Mouse (Mus musculus) forebrain, postnatal 0 days (tissue): Measurements from ENCODE around the gene Serinc2. TPM values are rescaled to one million over a fixed set of nuclear protein-coding genes. Genes with fewer than 3 reads are reported as not detected.

ENCODE experiments used
- ATAC-seq: fragments of 200-750 bp; cut with Nextera tagmentation; 2 replicates; pipeline ENCODE4 v1.8.0; 2017; ENCODE audit warnings: mild to moderate bottlenecking, moderate library complexity
- DNase-seq: peaks from one replicate; pipeline ENCODE4 v3.0.0-alpha.2; 2015
- H3K27ac ChIP-seq: fragments of 300-500 bp; sonication (generic); 2 replicates; pipeline ENCODE4 v1.5.1; 2014; ENCODE audit warnings: low read depth, mild to moderate bottlenecking, antibody characterized with exemption, low read length, moderate library complexity, mixed read lengths
- H3K27me3 ChIP-seq: fragments of 300-500 bp; sonication (generic); 2 replicates; pipeline ENCODE4 v1.6.1; 2014; ENCODE audit warnings: mild to moderate bottlenecking, low read length, mixed read lengths; ENCODE audit not compliant: insufficient read depth
- H3K36me3 ChIP-seq: fragments of 300-500 bp; sonication (generic); 2 replicates; pipeline ENCODE4 v1.6.1; 2014; ENCODE audit warnings: mild to moderate bottlenecking, moderate library complexity; ENCODE audit not compliant: insufficient read depth
- H3K4me1 ChIP-seq: fragments of 300-500 bp; sonication (generic); 2 replicates; pipeline ENCODE4 v1.6.1; 2014; ENCODE audit warnings: antibody characterized with exemption; ENCODE audit not compliant: insufficient read depth
- H3K4me2 ChIP-seq: fragments of 300-500 bp; sonication (generic); 2 replicates; pipeline ENCODE4 v1.6.1; 2014; ENCODE audit warnings: low read depth, mild to moderate bottlenecking, moderate library complexity
- H3K4me3 ChIP-seq: fragments of 300-500 bp; sonication (generic); 2 replicates; pipeline ENCODE4 v1.5.1; 2014; ENCODE audit warnings: low read depth, low read length, mixed read lengths
- H3K9ac ChIP-seq: fragments of 300-500 bp; sonication (generic); 2 replicates; pipeline ENCODE4 v1.6.1; 2014; ENCODE audit warnings: mild to moderate bottlenecking
- H3K9me3 ChIP-seq: fragments of 300-500 bp; sonication (generic); 2 replicates; pipeline ENCODE4 v1.6.1; 2016; ENCODE audit warnings: low read length
- CTCF ChIP-seq: sonication (generic); IDR thresholded peaks from 2 replicates; pipeline ENCODE4 v1.5.1; 2016; ENCODE audit warnings: antibody characterized with exemption, control low read depth, low read depth
- WGBS: fragments of 180-500 bp; shearing (Covaris S2); extraction: QIAGEN DNeasy Blood & Tissue Kit; methylation state at CpG from one replicate; pipeline ENCODE4 v1.1.7; 2014; 5-methylcytosine and 5-hydroxymethylcytosine counted together
- polyA plus RNA-seq: library from polyadenylated mRNA; unstranded; fragments of >200 nt; fragmentation: Nextera tagmentation; extraction: Ambion mirVana; gene quantifications from 2 replicates; pipeline ENCODE4 v1.2.1, GENCODE M21; 2015
- total RNA-seq: library from RNA; depleted of rRNA; stranded (reverse); fragments of >200 nt; gene quantifications from 2 replicates; pipeline ENCODE4 v1.2.3, GENCODE M21; 2014; rRNA removed

Gene Serinc2
- total and polyA plus RNA-seq, 2 experiments from 2014 or later = 14.0 to 22.5 TPM

GRCm38 (mm10) chr4:130211870-130212269 is 67.1 kb downstream of the Serinc2 start:
- Histone ChIP-seq H3K9ac (no peak overlapping the region), H3K4me3 (no peak overlapping the region), H3K36me3 (no peaks in the 10 kb centered on the region), H3K4me2 (no peak overlapping the region), H3K27me3 (no peaks in the 10 kb centered on the region), H3K4me1 (no peaks in the 10 kb centered on the region), H3K9me3 (no peaks in the 10 kb centered on the region), H3K27ac (no peak overlapping the region)
- DNase-seq (no peak), ATAC-seq (no peak)
- WGBS = 91% methylated on average over 2 of the region's 2 CpGs
- TF ChIP-seq CTCF = no peak

Other genes starting within 250 kb of the Serinc2 start
- 21.8 and 29.7 TPM in 2 replicates for gene Col16a1, start 231.4 kb downstream of the Serinc2 start, total RNA-seq
- 6.8 and 7.5 TPM in 2 replicates for gene Col16a1, start 231.4 kb downstream of the Serinc2 start, polyA plus RNA-seq
- 51.6 and 52.9 TPM in 2 replicates for gene Pef1, start 176.6 kb downstream of the Serinc2 start, total RNA-seq
- gene Pef1, start 176.6 kb downstream of the Serinc2 start, polyA plus RNA-seq = 58.5 and 60.7 TPM in 2 replicates
- gene Hcrtr1, start 139.8 kb downstream of the Serinc2 start, total RNA-seq = 2.4 and 5.0 TPM in 2 replicates
- gene Hcrtr1, start 139.8 kb downstream of the Serinc2 start, polyA plus RNA-seq = 1.6 and 2.5 TPM in 2 replicates
- 3.5 and 6.7 TPM in 2 replicates for gene Tinagl1, start 104.1 kb downstream of the Serinc2 start, total RNA-seq
- gene Tinagl1, start 104.1 kb downstream of the Serinc2 start, polyA plus RNA-seq = 3.5 and 4.5 TPM in 2 replicates
- gene Gm853, start 56.8 kb downstream of the Serinc2 start, total RNA-seq = 0.08 TPM in 1 of 2 replicates, not detected in the other
- gene Gm853, start 56.8 kb downstream of the Serinc2 start, polyA plus RNA-seq = 0.08 and 0.28 TPM in 2 replicates
- 129 and 201 TPM in 2 replicates for gene Fabp3, start 29.4 kb upstream of the Serinc2 start, total RNA-seq
- gene Fabp3, start 29.4 kb upstream of the Serinc2 start, polyA plus RNA-seq = 318 and 358 TPM in 2 replicates
- gene Gm10570, start 29.5 kb upstream of the Serinc2 start, total RNA-seq = 1.1 and 1.8 TPM in 2 replicates
- gene Gm10570, start 29.5 kb upstream of the Serinc2 start, polyA plus RNA-seq = 1.0 and 1.2 TPM in 2 replicates
- gene Zcchc17, start 80.7 kb upstream of the Serinc2 start, total RNA-seq = 41.3 and 42.7 TPM in 2 replicates
- 97.8 and 112 TPM in 2 replicates for gene Zcchc17, start 80.7 kb upstream of the Serinc2 start, polyA plus RNA-seq
- gene Snrnp40, start 80.9 kb upstream of the Serinc2 start, total RNA-seq = 72.9 and 74.3 TPM in 2 replicates
- 97.9 and 99.3 TPM in 2 replicates for gene Snrnp40, start 80.9 kb upstream of the Serinc2 start, polyA plus RNA-seq